Mouse (Mus musculus) ovary, postnatal 10 days (tissue): ENCODE results near the gene Lhfp.

Source experiments
- DNase-seq: peaks from one replicate; pipeline ENCODE4 v3.0.0; 2022; ENCODE audit warnings: low spot score

Lhfp gene

GRCm38 (mm10) chr3:53284023-53284422 is 242.7 kb downstream of the Lhfp start:
- no peak for DNase-seq

- no peak for DNase-seq
Observed at GRCm38 (mm10) chr3:53284471-53285177, 243.3 kb downstream of the Lhfp start.

- no peak for DNase-seq
Observed at GRCm38 (mm10) chr3:53288662-53289061, 247.3 kb downstream of the Lhfp start.

GRCm38 (mm10) chr3:53289589-53290219 is 248.4 kb downstream of the Lhfp start:
- no peak for DNase-seq

GRCm38 (mm10) chr3:53291185-53291584 is 249.9 kb downstream of the Lhfp start:
- DNase-seq, result no peak

- no peak for DNase-seq
Observed at GRCm38 (mm10) chr3:53291945-53292344, 250.6 kb downstream of the Lhfp start.

- no peak for DNase-seq
Observed at GRCm38 (mm10) chr3:53292474-53292873, 251.1 kb downstream of the Lhfp start.

GRCm38 (mm10) chr3:53292979-53293378 is 251.7 kb downstream of the Lhfp start:
- DNase-seq, result no peak

- no peak for DNase-seq
Observed at GRCm38 (mm10) chr3:53293901-53294433, 252.6 kb downstream of the Lhfp start.

GRCm38 (mm10) chr3:53294855-53295254 is 253.5 kb downstream of the Lhfp start:
- DNase-seq, result no peak

- DNase-seq, result no peak
Observed at GRCm38 (mm10) chr3:53301866-53302265, 260.5 kb downstream of the Lhfp start.

GRCm38 (mm10) chr3:53304123-53304900 is 263.0 kb downstream of the Lhfp start:
- no peak for DNase-seq

- DNase-seq, result no peak
Observed at GRCm38 (mm10) chr3:53305860-53306259, 264.5 kb downstream of the Lhfp start.

GRCm38 (mm10) chr3:53308649-53309048 is 267.3 kb downstream of the Lhfp start:
- DNase-seq, result no peak

- DNase-seq, result no peak
Observed at GRCm38 (mm10) chr3:53310093-53310492, 268.8 kb downstream of the Lhfp start.

- no peak for DNase-seq
Observed at GRCm38 (mm10) chr3:53310615-53311014, 269.3 kb downstream of the Lhfp start.
